Mouse (Mus musculus): ENCODE measurements around the gene Fam117a.

- TF ChIP-seq POLR2A (IDR thresholded peaks at IDR 0.05; ENCODE audit: low read depth, low read length) = no peak
- TF ChIP-seq CTCF (IDR thresholded peaks at IDR 0.05; ENCODE audit: extremely low read depth, insufficient read length, insufficient replicate concordance, low read depth, low read length) = no peak
Observed at GRCm38 (mm10) chr11:95383331-95383986, 46.6 kb downstream of the Fam117a start.

All from small intestine, adult 2 months (tissue).